Mouse (Mus musculus) midbrain, embryonic 16.5 days (tissue): ENCODE results near the gene Cox19. TPM values are rescaled to one million over a fixed set of nuclear protein-coding genes. Genes with fewer than 3 reads are reported as not detected.

ENCODE experiments used
- ATAC-seq: fragments of 200-750 bp; cut with Nextera tagmentation; 2 replicates; pipeline ENCODE4 v1.8.0; 2017; ENCODE audit warnings: moderate TSS enrichment
- H3K27ac ChIP-seq: fragments of 300-500 bp; sonication (generic); 2 replicates; pipeline ENCODE4 v1.5.1; 2014; ENCODE audit warnings: mild to moderate bottlenecking, low read length, mixed read lengths
- H3K27me3 ChIP-seq: fragments of 300-500 bp; sonication (generic); 2 replicates; pipeline ENCODE4 v1.6.1; 2014; ENCODE audit warnings: low read depth, low read length, mixed read lengths; ENCODE audit not compliant: control insufficient read depth, insufficient read depth
- H3K36me3 ChIP-seq: fragments of 300-500 bp; sonication (generic); 2 replicates; pipeline ENCODE4 v1.6.1; 2014; ENCODE audit warnings: mild to moderate bottlenecking, low read length, moderate library complexity, mixed read lengths; ENCODE audit not compliant: control insufficient read depth, insufficient read depth
- H3K4me1 ChIP-seq: fragments of 300-500 bp; sonication (generic); 2 replicates; pipeline ENCODE4 v1.6.1; 2014; ENCODE audit warnings: mild to moderate bottlenecking, low read length, mixed read lengths; ENCODE audit not compliant: control insufficient read depth, insufficient read depth
- H3K4me2 ChIP-seq: fragments of 300-500 bp; sonication (generic); 2 replicates; pipeline ENCODE4 v1.6.1; 2014; ENCODE audit warnings: mild to moderate bottlenecking, low read length, mixed read lengths
- H3K4me3 ChIP-seq: fragments of 300-500 bp; sonication (generic); 2 replicates; pipeline ENCODE4 v1.5.1; 2014; ENCODE audit warnings: low read depth, mild to moderate bottlenecking, low read length, moderate library complexity, mixed read lengths
- H3K9ac ChIP-seq: fragments of 300-500 bp; sonication (generic); 2 replicates; pipeline ENCODE4 v1.6.1; 2014; ENCODE audit warnings: low read depth, low read length, mixed read lengths
- H3K9me3 ChIP-seq: fragments of 300-500 bp; sonication (generic); replicated peaks from 2 replicates; pipeline ENCODE4 v1.6.1; 2014; ENCODE audit warnings: mild to moderate bottlenecking, low read length, mixed read lengths; ENCODE audit not compliant: control insufficient read depth, poor library complexity, severe bottlenecking
- WGBS: fragments of 180-500 bp; shearing (Covaris S2); extraction: QIAGEN DNeasy Blood & Tissue Kit; methylation state at CpG from one replicate; pipeline ENCODE4 v1.1.7; 2014; 5-methylcytosine and 5-hydroxymethylcytosine counted together
- polyA plus RNA-seq: library from polyadenylated mRNA; unstranded; fragments of >200 nt; fragmentation: Nextera tagmentation; extraction: Ambion mirVana; gene quantifications from 2 replicates; pipeline ENCODE4 v1.2.1, GENCODE M21; 2015

The Cox19 gene
- polyA plus RNA-seq, 1 experiment from 2014 or later, result 102 TPM

DNA sequence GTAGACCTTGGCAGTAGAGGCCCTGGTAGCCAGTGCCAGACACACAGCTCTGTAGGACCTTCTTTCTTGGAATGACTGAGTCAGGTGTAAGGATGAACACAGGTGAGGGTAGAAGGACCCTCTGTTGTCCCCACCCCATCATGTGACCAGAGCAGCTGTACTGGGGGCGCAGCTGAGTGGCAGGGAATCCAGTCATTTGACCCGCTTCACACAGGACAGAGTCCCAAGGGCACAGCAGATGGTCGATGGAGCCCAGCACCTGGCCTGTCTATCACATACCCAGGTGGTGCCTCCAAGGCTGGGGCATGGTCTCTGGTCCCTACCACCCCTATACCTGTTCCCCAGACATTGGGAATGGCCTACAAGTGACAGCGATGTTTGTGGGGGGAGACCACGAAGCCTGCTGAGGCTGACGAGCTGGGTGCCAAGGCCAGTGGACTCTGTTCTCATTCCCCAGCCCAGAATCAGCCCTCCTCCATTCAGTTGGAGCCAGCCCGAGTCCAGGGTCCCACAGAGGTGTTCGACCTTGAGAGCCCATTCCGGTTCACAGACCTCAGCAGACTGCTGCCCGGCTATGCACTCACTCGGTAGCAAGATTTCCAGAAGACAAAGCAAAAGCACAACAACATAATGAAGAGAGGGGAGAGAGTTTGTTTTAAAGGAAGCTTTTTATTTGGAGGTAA is 17.6 kb upstream of the Cox19 start:
- 83% methylated on average over 11 of the region's 11 CpGs for WGBS
- Histone ChIP-seq H3K4me2 (no peak overlapping the region), H3K4me3 (no peak overlapping the region), H3K4me1 (peaks cover 29% of the 10 kb centered on the region), H3K27me3 (no peaks in the 10 kb centered on the region), H3K27ac (no peak overlapping the region), H3K9me3 (no peaks in the 10 kb centered on the region), H3K36me3 (no peaks in the 10 kb centered on the region), H3K9ac (no peak overlapping the region)
- ATAC-seq, result no peak

GRCm38 (mm10) chr5:139367884-139368458 is 16.8 kb upstream of the Cox19 start:
- peaks cover 27% of the 10 kb centered on the region for H3K4me1 ChIP-seq
- H3K27me3 ChIP-seq, result no peaks in the 10 kb centered on the region
- no peaks in the 10 kb centered on the region for H3K36me3 ChIP-seq
- H3K27ac ChIP-seq, result no peak overlapping the region
- 0 out of 2 replicates have a peak overlapping the region, but pooled peaks have one; percentile 14 for H3K9ac ChIP-seq
- no peak overlapping the region for H3K4me3 ChIP-seq
- no peaks in the 10 kb centered on the region for H3K9me3 ChIP-seq
- ATAC-seq, result no peak
- no peak overlapping the region for H3K4me2 ChIP-seq
- 89% methylated on average over 4 of the region's 4 CpGs for WGBS

DNA sequence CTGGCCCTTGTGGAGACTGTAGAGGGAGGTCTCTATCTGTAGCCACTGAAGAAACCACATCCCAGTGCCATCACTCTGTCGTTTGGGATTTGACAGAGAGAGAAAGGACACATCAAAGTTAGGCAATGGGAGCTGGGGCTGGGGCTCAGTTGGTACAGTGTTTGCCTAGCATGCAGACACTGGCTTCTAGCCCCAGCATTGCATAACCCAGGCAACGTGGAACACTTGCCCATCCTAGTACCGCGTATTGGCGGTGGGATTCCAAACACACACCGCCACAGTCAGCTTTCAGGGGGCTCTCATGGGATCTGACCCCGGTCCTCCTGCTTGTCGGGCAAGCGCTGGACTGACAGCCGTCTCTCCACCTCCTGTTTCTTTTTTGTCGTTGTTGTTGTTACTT is 15.3 kb upstream of the Cox19 start:
- H3K27me3 ChIP-seq, result no peaks in the 10 kb centered on the region
- H3K9ac ChIP-seq, result no peak overlapping the region
- H3K4me2 ChIP-seq, result no peak overlapping the region
- no peaks in the 10 kb centered on the region for H3K36me3 ChIP-seq
- 73% methylated on average over 11 of the region's 11 CpGs for WGBS
- ATAC-seq, result no peak
- peaks cover 18% of the 10 kb centered on the region for H3K4me1 ChIP-seq
- no peak overlapping the region for H3K27ac ChIP-seq
- no peaks in the 10 kb centered on the region for H3K9me3 ChIP-seq
- H3K4me3 ChIP-seq, result no peak overlapping the region

GRCm38 (mm10) chr5:139365827-139366226 is 14.6 kb upstream of the Cox19 start:
- 92% methylated on average over 1 of the region's 1 CpGs for WGBS

GRCm38 (mm10) chr5:139364911-139365571 is 13.8 kb upstream of the Cox19 start:
- Histone ChIP-seq H3K4me1 (peaks cover 9% of the 10 kb centered on the region), H3K36me3 (no peaks in the 10 kb centered on the region), H3K4me3 (no peak overlapping the region), H3K4me2 (no peak overlapping the region), H3K9ac (peak overlapping the region; percentile 34; the same call in 1 of the 2 replicates), H3K9me3 (no peaks in the 10 kb centered on the region), H3K27ac (peak overlapping the region; percentile 26; the same call in 1 of the 2 replicates), H3K27me3 (no peaks in the 10 kb centered on the region)
- WGBS, result 41% methylated on average over 5 of the region's 5 CpGs
- ATAC-seq, result no peak

More at GRCm38 (mm10) chr5:139365827-139366226, 14.6 kb upstream of the Cox19 start:
- Histone ChIP-seq H3K9me3 (no peaks in the 10 kb centered on the region), H3K27ac (no peak overlapping the region), H3K4me3 (no peak overlapping the region), H3K27me3 (no peaks in the 10 kb centered on the region), H3K4me2 (no peak overlapping the region), H3K9ac (no peak overlapping the region), H3K36me3 (no peaks in the 10 kb centered on the region), H3K4me1 (peaks cover 12% of the 10 kb centered on the region)
- ATAC-seq, result no peak

GRCm38 (mm10) chr5:139364260-139364910 is 13.2 kb upstream of the Cox19 start:
- WGBS, result 43% methylated on average over 12 of the region's 12 CpGs
- ATAC-seq, result peak; percentile 79
- Histone ChIP-seq H3K4me3 (no peak overlapping the region), H3K9ac (no peak overlapping the region), H3K36me3 (no peaks in the 10 kb centered on the region), H3K4me2 (no peak overlapping the region), H3K27ac (peak overlapping the region; percentile 46; the same call in 1 of the 2 replicates), H3K4me1 (peaks cover 9% of the 10 kb centered on the region), H3K9me3 (no peaks in the 10 kb centered on the region), H3K27me3 (no peaks in the 10 kb centered on the region)

GRCm38 (mm10) chr5:139363858-139364257 is 12.6 kb upstream of the Cox19 start:
- no peak overlapping the region for H3K27ac ChIP-seq
- H3K4me3 ChIP-seq, result no peak overlapping the region
- H3K4me2 ChIP-seq, result no peak overlapping the region
- ATAC-seq, result no peak
- H3K36me3 ChIP-seq, result no peaks in the 10 kb centered on the region
- peaks cover 9% of the 10 kb centered on the region for H3K4me1 ChIP-seq
- no peaks in the 10 kb centered on the region for H3K27me3 ChIP-seq
- no peaks in the 10 kb centered on the region for H3K9me3 ChIP-seq
- WGBS, result 65% methylated on average over 7 of the region's 7 CpGs
- no peak overlapping the region for H3K9ac ChIP-seq

DNA sequence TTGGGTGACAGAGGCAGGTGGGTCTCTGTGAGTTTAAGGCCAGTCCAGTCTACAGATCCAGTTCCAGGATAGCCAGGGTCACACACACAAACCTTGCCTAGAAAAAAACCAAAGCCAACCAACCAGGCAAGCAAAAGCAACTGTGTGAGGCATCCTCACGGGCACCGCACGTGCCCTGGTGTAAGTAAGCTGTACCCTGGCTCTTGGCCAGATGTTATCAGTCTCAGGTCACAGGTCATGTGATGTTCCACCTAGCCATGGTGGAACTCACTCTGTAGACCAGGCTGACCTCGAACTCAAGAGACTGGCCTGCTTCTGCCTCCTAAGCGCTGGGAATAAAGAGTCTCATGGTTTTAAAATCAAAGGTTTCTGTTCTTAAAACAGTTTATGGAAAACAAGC is 8.0 kb upstream of the Cox19 start:
- no peak overlapping the region for H3K9ac ChIP-seq
- no peak overlapping the region for H3K4me2 ChIP-seq
- H3K9me3 ChIP-seq, result no peaks in the 10 kb centered on the region
- H3K4me3 ChIP-seq, result no peak overlapping the region
- ATAC-seq, result no peak
- H3K36me3 ChIP-seq, result no peaks in the 10 kb centered on the region
- 89% methylated on average over 5 of the region's 5 CpGs for WGBS
- no peaks in the 10 kb centered on the region for H3K27me3 ChIP-seq
- H3K27ac ChIP-seq, result no peak overlapping the region
- H3K4me1 ChIP-seq, result peaks cover under 1% of the 10 kb centered on the region; the same call in 1 of the 2 replicates
